Mouse (Mus musculus): ENCODE results near the gene Olfm1.

DNA sequence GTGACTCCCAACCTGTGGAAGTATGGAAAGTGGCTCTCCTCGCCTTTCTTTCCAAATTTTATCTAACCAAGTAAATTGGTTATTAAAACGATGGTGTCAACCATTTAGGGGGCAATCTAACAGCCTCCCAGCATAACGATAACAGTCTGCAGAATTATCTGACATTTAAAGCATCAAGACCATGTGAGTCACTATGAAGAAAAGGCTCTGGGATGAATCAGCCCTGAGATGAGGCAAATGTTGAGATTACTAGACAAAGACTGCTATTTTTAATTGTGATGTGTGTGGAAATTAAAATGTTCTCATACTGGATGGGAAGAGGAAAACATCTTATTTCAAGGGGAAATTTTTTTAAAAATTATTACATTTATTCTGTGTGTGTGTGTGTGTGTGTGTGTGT, 18.4 kb upstream of the Olfm1 start:
- no peak for TF ChIP-seq POLR2A (IDR thresholded peaks at IDR 0.05; ENCODE audit: control insufficient read depth, extremely low read depth, insufficient read depth, low read length, poor library complexity)
- no peak for TF ChIP-seq CTCF (IDR thresholded peaks at IDR 0.05; ENCODE audit: borderline replicate concordance, control insufficient read depth, extremely low read depth, insufficient read depth, low read length, poor library complexity)

Data from thymus, adult 2 months (tissue).